Mouse (Mus musculus) urinary bladder, postnatal 4 days (tissue): ENCODE data around the gene Rap1gap.
A peak's percentile ranks its signal among the peaks of the same experiment; 100 is the strongest.

Experiments used
- DNase-seq, 2 experiments: peaks; one replicate each; pipeline ENCODE4 v3.0.0; 2021 to 2022; ENCODE audit warnings: low spot score in 2 of 2

The Rap1gap gene

DNA sequence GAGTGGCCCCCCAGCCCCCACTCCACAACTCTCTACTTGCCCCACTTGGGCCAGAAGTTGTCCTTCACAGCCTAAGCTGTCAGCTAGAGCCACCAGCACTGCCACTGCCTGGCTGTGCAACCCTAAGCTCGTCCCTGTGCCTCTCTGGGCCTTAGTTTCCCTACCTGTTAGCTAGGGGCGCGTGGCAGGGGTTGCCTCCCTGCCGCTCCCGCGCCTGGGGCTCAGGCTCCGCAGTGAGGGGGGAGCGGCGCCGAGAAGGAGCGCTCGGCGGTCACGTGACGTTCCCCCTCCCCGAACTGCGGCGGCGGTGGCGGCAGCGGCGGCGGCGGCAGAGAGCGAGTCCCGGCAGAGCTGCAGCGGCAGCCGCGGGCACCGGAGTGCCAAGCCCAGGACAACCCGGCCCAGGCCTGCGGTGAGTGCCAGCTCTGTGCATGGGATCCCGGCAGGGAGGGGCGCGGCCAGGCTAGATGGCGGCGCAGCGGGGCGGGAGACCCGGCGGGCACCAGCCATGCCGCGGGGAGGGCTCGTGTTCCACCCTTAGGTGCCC, at the start of gene Rap1gap:
TSS of gene Rap1gap (plus strand) at position 294 of the 547 bp plus-strand sequence.
- no peak for DNase-seq

DNA sequence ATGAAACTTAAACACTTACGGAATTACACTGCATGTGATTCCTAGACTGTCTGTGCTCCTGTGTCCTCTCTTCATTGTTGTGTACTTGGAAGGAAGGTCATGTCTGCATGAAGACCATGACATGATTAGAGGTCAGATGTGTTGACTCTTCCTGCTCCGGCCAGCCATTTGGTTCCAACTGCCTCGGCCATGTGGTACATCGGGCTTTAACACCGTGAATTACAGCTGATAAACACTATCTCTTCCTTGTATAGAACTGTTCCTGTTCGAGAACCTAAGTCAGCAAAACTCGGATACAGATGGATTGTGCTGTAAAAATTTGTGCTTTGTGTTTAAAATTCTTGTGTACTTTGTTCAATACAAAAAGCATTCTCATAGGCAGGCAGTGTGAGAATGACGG, 41.7 kb upstream of the Rap1gap start:
- DNase-seq = no peak

DNA sequence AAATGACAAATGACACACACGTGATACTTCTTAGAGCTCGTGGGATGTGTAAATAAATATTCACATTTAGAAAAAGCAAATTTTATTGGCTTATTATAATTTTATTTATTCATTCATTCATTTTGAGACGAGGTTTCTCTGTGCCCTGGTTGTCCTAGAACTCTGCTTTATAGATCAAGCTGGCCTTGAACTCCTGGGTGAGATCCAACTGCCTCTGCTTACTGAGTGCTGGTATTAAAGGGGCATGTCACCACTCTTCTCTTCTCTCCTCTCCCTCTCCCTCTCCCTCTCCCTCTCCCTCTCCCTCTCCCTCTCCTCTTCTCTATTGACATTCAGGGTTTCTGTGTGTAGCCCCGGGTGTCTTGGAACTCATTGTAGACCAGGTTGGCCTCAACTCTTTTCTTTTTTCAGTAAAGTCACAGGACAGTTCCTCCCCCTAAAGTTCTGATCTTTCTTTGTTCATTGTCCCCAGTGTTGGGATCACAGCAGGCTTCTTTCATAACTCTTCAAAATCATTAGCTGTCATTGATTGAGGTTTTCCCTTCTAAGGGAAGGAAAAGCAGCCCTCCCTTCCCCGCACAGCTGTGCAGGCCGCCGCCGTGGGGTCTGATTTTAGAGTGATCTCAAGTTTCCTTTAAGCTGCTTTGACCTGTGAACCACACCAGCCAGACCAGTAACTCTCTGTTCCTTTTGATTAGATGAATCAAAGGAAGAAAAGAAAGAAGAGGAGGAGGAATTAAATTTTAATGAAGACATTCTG, 36.9 kb upstream of the Rap1gap start:
- DNase-seq = no peak

DNA sequence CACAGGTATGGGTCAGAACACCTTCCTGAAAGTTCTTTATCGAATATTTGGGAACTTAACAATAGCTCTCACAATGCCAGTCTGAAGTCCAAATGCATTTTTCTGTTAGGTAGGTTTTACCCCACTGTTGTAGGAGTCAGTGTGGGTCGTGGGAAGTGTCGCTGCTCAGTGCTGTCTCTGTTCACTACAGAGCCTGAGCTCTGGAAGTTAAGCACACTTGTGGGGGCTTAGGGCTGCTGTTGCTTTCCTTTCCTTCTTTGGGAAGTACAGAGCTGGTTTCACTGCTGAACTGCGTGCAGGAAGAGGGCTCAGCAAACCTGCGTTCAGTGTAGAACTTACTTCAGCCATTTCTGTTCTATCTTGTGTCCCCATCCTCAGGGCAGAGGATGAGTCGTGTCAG, 36.1 kb upstream of the Rap1gap start:
- DNase-seq = no peak

DNA sequence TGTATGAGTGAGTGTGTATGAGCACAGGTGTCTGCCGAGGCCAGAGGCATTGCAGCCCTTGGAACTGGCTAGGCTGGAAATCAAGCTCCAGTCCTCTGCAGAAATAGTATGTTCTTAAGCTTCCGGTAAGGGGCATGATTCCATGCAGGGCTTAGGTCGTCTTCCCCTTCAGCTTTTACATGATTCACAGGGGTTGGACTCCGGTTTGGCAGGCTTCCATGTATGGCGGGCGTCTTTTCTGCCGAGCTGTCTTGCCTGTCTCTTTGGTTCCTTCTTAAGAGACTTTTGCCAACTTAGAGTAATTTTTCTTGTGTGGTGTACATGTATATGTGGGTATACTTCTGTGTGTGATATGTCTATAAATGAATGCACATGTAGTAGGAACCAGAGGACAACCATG, 35.2 kb upstream of the Rap1gap start:
- DNase-seq = peak in 1 of 2 experiments; percentile 64

DNA sequence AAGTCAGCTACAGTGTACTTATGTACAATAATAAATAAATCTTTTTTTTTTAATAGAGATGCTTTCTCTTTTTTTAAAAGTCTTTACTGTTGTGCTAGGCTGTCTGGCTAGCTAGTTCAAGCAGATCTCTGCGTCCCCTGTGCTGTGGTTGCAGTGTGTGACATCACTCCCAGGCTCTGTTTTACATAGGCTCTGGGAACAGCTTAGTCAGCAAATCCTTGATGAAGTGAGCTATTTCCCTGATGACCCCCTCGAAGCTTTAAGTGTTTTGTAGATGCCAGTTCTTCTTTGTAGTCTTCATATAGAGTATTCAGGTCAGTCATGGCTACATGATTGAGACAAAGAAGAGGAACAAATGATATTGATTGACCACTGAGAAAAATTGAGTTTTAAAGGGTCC, 34.4 kb upstream of the Rap1gap start:
- DNase-seq = no peak

DNA sequence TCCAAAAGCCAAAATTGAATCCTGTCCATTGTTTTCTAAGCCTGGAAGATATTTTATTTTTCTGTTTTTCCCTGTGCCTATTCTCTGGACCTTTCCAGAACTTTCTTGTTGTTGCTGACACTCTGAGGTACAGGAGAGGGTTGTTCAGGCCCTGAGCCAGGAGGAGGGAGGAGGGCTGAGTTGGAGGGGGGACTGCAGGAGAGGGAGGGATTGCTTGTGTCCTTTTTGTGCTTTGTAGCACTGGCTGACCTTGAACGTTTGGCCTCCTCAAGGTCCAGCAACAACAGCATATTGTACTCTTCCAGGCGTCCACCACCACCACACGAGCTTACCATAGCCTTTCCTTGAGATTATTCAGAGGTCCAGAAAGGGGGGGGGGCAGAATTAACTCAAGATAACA, 32.9 kb upstream of the Rap1gap start:
- DNase-seq = peak in 1 of 2 experiments; percentile 68

DNA sequence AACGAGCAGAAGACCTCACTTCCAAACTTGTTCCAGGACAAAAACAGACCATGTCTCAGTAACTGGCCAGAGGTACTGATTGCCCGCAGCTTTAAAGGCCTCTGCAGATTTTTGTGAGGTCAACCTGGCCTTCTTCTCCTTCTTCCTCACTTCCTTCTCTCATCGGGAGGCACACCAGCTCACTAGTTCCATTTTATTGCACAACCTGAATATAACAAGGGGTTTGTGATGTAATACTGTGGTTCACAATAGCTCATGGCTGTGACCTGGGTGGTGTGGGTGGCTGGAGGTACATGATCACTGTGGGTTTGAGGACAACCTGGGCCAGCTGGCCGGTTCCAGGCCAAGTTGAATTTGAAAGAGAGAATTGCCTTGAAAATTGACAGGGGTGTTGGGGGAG, 31.1 kb upstream of the Rap1gap start:
- no peak for DNase-seq

DNA sequence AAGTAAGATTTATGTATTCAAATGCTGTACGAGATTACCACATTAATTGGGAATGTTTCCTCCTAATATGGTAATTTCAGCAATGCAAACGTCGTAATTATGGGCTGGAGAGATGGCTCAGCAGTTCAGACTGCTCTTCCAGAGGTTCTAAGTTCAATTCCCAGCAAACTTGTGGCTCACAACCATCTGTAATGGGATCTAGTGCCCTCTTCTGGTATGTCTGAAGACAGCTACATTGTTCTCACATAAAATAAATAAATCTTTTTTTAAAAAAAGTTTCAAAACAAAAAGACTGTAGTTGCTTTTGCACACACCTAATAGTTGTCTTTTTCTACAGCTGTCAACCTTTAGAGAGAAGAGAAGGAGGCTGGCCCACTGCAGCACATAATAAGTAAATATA, 27.9 kb upstream of the Rap1gap start:
- no peak for DNase-seq

DNA sequence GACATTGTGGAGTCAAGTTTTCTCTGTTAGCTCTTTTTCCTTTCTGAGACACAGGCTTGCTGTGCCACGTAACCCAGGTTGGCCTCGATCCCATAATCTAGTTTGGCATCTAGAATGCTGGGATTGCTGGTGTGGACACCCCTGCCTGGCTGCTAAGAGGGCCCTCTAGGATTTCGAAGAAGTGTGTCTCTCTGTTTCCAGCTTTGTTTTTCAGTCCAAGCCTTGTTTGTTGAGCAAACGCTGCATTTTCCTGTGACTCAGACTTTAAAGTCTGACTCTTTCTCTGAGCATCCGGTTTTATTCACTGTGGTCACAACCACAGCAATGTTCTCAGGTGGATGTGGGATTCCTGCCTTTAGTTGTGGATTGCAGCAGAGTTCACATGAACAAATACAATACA, 23.0 kb upstream of the Rap1gap start:
- DNase-seq = no peak

DNA sequence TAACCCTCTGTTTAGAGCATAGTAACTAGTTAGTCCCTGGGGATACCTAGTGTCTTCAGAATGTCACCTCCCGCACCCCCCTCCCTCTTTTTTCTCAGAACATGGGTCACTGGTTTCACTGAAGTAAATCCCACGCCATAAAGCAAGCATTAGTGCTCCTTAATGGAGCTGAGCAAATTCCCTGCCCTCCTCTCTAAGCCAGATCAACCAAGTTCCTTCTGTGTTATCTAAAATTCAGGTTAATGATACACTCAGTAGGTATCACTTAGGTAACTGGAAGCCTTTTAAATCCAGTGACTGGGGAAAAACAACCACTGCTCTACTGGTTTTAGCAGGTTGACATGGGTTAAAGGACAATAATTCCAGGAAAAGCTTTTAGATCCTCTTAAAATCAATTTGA, 22.4 kb upstream of the Rap1gap start:
- DNase-seq = no peak

DNA sequence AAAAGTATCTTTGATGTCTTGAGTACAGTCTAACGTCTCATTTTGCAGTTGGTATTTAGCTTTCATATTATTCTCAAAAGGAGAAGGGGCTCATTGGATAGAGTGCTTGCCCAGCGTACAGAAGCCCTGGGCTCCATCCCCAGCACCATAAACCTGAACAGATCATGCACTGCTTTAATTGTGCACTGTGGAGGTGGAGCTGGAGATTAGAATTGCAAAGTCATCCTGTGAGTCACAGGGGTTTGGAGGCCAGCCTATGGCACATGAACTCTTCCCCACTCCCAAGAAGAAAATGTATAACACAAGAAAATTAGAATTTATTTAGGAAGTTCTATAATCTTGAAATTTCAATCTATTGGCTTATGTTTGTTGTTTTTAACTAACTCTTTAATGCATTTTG, 21.1 kb upstream of the Rap1gap start:
- DNase-seq = no peak

DNA sequence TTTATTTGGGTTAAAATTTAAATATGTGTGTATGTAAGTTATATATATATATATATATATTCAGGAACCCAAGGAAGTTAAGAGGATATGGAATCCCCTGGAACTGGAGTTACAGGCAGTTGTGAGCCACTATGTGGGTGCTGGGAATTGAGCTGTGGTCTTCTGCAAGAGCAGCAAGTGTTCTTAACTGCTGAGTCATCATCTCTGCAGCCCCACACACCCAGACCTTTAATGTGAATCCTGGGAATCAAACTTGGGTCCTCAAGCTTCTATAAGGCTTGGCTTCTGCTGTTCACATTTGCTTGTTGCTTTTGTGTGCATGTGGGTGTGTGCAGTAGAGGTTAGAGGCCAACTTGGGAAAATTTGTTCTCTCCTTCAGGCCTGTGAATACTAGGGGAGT, 18.3 kb upstream of the Rap1gap start:
- no peak for DNase-seq

DNA sequence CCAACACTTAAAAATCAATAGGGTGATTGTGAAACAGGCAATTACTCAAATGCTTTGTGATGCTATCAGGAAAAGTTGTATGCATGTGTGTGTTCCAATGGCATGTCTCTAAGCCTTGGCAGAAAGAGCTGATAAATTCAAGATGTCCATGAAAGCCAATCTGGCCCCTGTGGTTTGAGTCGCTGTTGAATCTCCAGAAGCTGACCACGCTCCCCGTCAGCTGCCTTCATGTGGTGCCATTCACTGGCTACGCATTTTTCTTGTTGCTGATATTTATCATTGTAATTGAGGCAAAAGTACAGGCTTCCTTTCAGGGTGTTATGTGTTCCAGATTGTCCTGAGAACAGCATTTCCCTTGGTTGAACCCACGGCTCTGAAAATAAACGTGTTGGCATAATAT, 16.9 kb upstream of the Rap1gap start:
- DNase-seq = no peak

DNA sequence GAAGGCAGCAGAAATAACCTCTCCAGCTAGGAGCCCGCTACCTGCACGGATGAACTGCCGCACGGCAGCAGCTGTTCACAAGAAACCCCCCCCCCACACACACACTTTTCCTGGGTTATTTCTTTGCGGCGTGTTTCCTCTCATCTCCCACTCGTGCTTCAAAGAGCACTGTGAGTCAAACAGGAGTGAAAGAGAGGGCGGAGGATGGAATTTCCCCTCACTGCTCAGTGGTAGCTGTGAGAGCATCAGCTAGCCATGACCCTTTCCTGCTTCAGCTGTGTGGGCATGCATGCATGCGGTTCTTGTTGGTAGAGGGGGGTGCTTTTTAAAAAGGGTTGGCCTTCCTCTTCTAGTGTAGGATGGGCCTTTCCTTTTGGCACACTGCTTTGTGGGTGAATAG, 16.3 kb upstream of the Rap1gap start:
- no peak for DNase-seq

DNA sequence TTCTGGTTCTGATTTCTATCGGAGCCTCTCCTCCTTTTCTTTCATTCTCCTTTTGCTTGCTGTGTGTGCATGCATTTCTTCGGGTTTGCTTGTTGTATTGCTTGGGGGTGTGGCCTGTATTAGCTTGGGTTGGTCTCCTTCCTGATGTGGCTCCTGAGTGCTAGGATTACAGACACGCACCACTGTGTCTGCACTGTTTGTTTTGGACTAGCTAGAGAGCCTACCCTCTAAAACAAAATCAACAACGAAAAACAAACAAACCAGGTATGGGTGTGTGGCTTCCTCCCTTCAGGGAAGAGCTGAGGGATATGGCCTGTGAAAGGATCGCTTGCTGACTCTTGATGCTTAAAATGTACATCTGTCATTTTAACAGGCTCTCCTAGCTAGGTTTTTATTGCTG, 13.6 kb upstream of the Rap1gap start:
- no peak for DNase-seq

DNA sequence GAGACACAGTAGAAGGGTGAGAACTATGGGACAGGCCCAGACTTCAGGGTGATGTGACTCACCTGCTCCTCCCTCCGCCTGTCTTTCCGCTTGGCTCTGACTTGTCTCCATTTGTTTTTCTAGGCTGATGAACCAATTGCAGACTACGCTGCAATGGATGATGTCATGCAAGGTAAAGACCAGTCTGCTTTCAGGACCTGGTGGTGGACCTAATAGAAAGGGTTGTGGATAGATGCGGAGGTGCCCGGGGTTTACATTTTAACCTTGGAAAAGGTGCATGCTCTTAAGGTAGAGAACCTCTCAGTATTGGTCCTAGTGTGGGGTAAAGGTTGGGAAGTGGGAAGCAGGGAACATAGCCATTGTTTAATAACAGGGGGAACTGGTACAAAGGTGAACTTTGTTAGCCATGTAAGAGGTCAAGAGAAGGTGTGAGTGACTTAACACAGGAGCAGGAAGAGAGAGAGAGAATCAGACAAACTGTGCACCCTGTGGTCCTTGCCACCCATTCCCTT, 11.6 kb upstream of the Rap1gap start:
- no peak for DNase-seq

DNA sequence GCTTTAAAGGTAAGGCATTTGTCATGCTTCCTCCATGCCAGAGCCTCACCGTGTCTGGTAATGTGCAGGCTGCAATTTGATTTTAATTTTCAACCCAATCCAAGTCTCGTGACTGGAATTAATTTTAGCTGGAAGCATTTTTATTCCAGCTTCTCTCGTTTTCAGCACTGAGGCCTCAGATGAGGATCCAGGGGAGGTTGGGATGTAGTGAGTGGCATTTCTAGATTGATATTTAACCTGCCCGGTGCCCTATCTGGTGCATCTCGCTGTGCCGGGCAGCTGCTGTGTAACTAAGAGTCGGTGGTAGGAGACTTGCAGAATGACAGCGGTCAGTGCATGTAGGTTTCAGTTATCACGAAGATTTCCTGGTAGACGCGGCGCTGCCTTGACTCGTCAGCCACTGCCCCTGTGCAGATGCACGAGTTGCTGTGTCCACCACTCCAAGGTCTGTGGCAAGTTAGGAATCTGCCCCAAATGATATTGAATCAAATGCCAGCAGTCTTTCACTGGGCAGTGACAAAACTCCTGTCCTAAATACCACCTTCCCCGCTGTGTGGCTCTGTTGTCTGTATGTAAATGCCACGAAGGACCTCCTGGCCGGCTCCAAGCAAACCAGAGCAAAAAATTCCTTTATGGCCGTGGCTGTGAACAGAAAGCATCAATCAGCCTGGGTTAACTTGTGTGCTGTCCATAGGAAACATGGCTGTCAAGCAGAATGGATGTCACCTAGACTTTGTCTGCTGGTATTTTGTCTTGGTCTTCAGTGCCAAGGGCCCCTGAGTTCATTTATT, 9.1 kb upstream of the Rap1gap start:
- DNase-seq = no peak

DNA sequence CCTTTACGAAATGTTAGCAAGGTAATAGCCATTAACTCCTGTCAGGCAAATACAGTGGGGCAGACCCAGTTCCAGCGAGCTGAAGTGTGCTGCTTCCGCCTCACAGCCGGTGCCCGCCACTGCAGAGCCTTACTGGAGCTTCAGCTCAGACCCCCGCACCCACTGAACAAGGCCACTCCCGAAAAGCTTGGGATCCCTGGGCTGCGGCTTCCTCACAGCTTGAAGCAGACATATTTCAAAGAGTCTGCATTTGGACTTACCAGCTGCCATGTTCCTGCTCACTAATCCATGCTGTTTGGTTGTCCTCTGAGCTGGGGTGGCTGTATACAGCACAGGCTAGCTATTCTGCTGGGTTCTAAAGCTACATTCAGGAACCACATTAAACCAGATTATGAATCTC, 6.9 kb upstream of the Rap1gap start:
- no peak for DNase-seq

DNA sequence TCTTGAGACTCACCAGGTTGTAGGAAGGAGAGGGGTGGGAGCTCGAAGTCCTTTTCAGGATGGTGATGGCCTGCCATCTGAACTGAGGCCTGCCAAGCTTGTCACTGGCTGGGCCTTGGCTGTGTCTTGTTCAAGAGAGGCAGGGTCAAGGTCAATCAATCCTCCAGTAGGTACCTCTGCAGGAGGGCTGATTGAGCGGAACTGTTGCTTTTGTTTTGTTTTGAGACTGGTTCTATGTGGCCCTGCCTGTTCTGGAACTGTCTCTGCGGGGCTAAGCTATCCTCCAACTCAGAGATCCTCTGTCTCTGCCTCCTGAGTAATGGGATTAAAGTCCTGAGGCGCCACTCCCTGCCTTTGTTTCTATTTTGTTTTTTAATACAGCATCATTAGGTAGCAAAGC, 5.0 kb upstream of the Rap1gap start:
- DNase-seq = no peak

DNA sequence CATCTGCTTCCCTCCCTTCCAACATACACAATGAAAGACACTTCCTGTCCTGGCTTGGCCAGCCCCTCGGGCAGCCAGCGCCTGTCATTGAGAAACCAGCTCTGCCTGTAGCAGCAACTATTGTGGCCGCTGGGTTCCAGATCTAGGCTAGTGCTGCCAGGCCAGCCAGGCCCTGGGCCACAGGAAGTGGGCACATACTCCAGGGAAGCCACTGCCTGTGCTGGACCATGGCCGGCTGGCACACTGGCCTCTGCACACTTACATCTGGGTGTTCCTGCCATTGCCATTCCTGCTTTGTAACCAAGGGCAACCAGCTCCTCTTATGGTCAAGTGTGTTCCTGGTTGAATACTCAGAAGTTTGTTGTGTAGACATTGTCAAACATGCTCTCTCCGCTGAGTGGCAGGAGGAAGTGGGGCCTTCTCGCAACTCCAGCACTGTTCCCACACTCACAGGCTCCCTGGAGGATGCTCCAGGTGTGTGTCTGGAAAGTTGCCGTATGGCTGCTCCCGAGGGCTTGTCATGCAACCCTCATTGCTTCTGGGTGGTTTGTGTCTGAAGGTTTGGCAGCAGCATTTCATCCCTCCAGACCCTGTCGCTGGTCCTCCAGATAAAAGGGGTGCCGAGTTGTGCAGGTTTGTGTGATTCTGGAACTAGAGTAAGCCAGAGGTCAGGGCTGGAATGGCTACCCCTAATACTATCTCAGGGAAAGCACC, 4.0 kb upstream of the Rap1gap start:
- no peak for DNase-seq

DNA sequence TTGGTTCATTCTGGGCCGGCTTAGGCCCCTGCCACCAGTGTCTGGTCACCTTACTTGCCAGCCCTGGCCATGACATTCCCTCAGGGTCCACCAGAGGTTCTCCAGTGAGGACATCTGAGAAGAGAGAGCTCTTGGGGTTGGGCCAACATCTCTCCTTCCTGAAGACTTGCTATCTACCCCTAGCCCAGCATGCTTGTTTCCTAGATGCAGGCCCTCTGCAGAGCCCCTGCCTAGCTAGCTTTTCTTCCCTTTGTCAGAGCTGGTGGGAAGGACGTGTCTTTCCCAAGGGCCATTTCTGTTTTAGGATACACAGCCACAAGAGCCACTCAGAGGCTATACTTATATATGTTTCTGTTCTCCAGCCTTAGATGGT, 3.5 kb upstream of the Rap1gap start:
- no peak for DNase-seq
